Mouse (Mus musculus) midbrain, embryonic 16.5 days (tissue): Measurements from ENCODE around the gene Rrp15. TPM values are rescaled to one million over a fixed set of nuclear protein-coding genes. Genes with fewer than 3 reads are reported as not detected.

Source experiments
- ATAC-seq: fragments of 200-750 bp; cut with Nextera tagmentation; 2 replicates; pipeline ENCODE4 v1.8.0; 2017; ENCODE audit warnings: moderate TSS enrichment
- H3K27ac ChIP-seq: fragments of 300-500 bp; sonication (generic); 2 replicates; pipeline ENCODE4 v1.5.1; 2014; ENCODE audit warnings: mild to moderate bottlenecking, low read length, mixed read lengths
- H3K27me3 ChIP-seq: fragments of 300-500 bp; sonication (generic); 2 replicates; pipeline ENCODE4 v1.6.1; 2014; ENCODE audit warnings: low read depth, low read length, mixed read lengths; ENCODE audit not compliant: control insufficient read depth, insufficient read depth
- H3K36me3 ChIP-seq: fragments of 300-500 bp; sonication (generic); 2 replicates; pipeline ENCODE4 v1.6.1; 2014; ENCODE audit warnings: mild to moderate bottlenecking, low read length, moderate library complexity, mixed read lengths; ENCODE audit not compliant: control insufficient read depth, insufficient read depth
- H3K4me1 ChIP-seq: fragments of 300-500 bp; sonication (generic); 2 replicates; pipeline ENCODE4 v1.6.1; 2014; ENCODE audit warnings: mild to moderate bottlenecking, low read length, mixed read lengths; ENCODE audit not compliant: control insufficient read depth, insufficient read depth
- H3K4me2 ChIP-seq: fragments of 300-500 bp; sonication (generic); 2 replicates; pipeline ENCODE4 v1.6.1; 2014; ENCODE audit warnings: mild to moderate bottlenecking, low read length, mixed read lengths
- H3K4me3 ChIP-seq: fragments of 300-500 bp; sonication (generic); 2 replicates; pipeline ENCODE4 v1.5.1; 2014; ENCODE audit warnings: low read depth, mild to moderate bottlenecking, low read length, moderate library complexity, mixed read lengths
- H3K9ac ChIP-seq: fragments of 300-500 bp; sonication (generic); 2 replicates; pipeline ENCODE4 v1.6.1; 2014; ENCODE audit warnings: low read depth, low read length, mixed read lengths
- H3K9me3 ChIP-seq: fragments of 300-500 bp; sonication (generic); replicated peaks from 2 replicates; pipeline ENCODE4 v1.6.1; 2014; ENCODE audit warnings: mild to moderate bottlenecking, low read length, mixed read lengths; ENCODE audit not compliant: control insufficient read depth, poor library complexity, severe bottlenecking
- whole genome bisulfite sequencing: fragments of 180-500 bp; shearing (Covaris S2); extraction: QIAGEN DNeasy Blood & Tissue Kit; methylation state at CpG from one replicate; pipeline ENCODE4 v1.1.7; 2014; 5-methylcytosine and 5-hydroxymethylcytosine counted together
- polyA plus RNA-seq: library from polyadenylated mRNA; unstranded; fragments of >200 nt; fragmentation: Nextera tagmentation; extraction: Ambion mirVana; gene quantifications from 2 replicates; pipeline ENCODE4 v1.2.1, GENCODE M21; 2015

Gene Rrp15
- polyA plus RNA-seq, 1 experiment from 2014 or later, result 28.2 TPM

- no peak overlapping the region for H3K27ac ChIP-seq
- H3K4me3 ChIP-seq, result peak overlapping the region; percentile 60
- 0 out of 2 replicates have a peak, but pooled peaks have one; percentile 15 for ATAC-seq
- under 1% methylated on average over 36 of the region's 36 CpGs for WGBS
- peaks cover 14% of the 10 kb centered on the region for H3K4me1 ChIP-seq
- H3K9me3 ChIP-seq, result no peaks in the 10 kb centered on the region
- no peaks in the 10 kb centered on the region for H3K36me3 ChIP-seq
- H3K4me2 ChIP-seq, result peak overlapping the region; percentile 79
- H3K27me3 ChIP-seq, result peaks cover 7% of the 10 kb centered on the region
- peak overlapping the region; percentile 17 for H3K9ac ChIP-seq
Measured at GRCm38 (mm10) chr1:186703980-186704701, 45.0 kb downstream of the Rrp15 start.

- peak overlapping the region; percentile 60 for H3K4me3 ChIP-seq
- H3K27ac ChIP-seq, result no peak overlapping the region
- H3K9me3 ChIP-seq, result no peaks in the 10 kb centered on the region
- H3K36me3 ChIP-seq, result no peaks in the 10 kb centered on the region
- WGBS, result 1% methylated on average over 15 of the region's 15 CpGs
- H3K4me1 ChIP-seq, result peaks cover 14% of the 10 kb centered on the region
- peaks cover 7% of the 10 kb centered on the region for H3K27me3 ChIP-seq
- peak overlapping the region; percentile 79 for H3K4me2 ChIP-seq
- peak overlapping the region; percentile 17; the same call in 1 of the 2 replicates for H3K9ac ChIP-seq
- ATAC-seq, result no peak
Measured at GRCm38 (mm10) chr1:186703256-186703979, 45.7 kb downstream of the Rrp15 start.

GRCm38 (mm10) chr1:186702391-186703255, 46.5 kb downstream of the Rrp15 start:
- 0 out of 2 replicates have a peak overlapping the region, but pooled peaks have one; percentile 11 for H3K9ac ChIP-seq
- no peaks in the 10 kb centered on the region for H3K9me3 ChIP-seq
- no peak for ATAC-seq
- whole genome bisulfite sequencing, result 27% methylated on average over 15 of the region's 15 CpGs
- peaks cover 14% of the 10 kb centered on the region for H3K4me1 ChIP-seq
- peak overlapping the region; percentile 79 for H3K4me2 ChIP-seq
- no peaks in the 10 kb centered on the region for H3K36me3 ChIP-seq
- peak overlapping the region; percentile 60 for H3K4me3 ChIP-seq
- peaks cover 7% of the 10 kb centered on the region for H3K27me3 ChIP-seq
- no peak overlapping the region for H3K27ac ChIP-seq

DNA sequence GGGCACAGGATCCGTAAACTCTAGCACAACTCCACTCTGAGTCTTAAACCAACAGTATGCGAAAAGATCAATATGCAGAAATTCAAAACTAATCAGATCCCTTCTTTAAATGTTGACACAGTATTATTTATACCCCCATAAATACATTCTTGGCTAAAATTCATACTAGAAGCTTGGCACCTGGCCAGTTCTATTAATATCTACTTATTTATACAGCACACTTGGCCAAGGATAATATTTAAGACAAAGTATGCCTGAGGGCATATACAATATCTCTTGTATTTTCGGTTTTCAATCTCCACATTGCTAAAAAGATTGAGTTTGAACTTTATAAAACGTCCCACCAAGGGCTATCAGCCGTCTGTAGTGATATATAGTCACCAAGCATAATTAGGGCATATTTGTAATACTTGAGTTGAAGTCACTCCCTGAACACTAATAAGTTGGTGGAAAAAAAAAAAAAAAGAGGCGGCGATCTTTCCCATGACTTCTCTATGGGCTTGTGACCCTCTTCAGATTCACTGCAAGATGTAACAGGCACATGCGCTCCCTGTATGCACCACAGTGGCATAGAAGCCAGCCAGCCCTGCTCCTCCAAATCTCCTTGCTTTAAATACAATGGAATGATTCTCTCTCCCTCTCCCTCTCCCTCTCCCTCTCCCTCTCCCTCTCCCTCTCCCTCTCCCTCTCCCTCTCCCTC, 47.8 kb downstream of the Rrp15 start:
- peaks cover 6% of the 10 kb centered on the region for H3K27me3 ChIP-seq
- no peaks in the 10 kb centered on the region for H3K9me3 ChIP-seq
- no peak overlapping the region for H3K27ac ChIP-seq
- ATAC-seq, result no peak
- no peak overlapping the region for H3K4me3 ChIP-seq
- WGBS, result 69% methylated on average over 8 of the region's 8 CpGs
- H3K9ac ChIP-seq, result no peak overlapping the region
- no peak overlapping the region; the same call in 1 of the 2 replicates for H3K4me2 ChIP-seq
- H3K4me1 ChIP-seq, result peaks cover 14% of the 10 kb centered on the region
- H3K36me3 ChIP-seq, result no peaks in the 10 kb centered on the region

DNA sequence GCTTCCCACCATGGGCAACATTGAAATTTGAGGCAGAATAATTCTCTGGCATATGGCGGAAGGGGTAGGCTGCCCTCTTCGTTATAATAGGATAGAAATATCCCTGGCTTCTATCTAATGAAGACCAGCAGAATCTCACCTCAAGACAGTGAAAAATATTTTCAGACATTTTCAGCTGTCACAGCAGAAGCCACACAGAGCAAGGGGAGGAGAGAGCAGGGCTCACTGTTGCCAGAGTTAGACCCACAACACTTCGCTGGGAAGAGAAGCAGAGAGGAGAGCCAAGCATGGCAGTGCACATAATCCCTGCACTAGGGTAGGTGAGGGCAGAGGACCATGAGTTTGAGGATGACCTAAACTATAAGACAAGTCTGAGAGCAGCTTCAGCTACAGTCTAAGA, 48.7 kb downstream of the Rrp15 start:
- Histone ChIP-seq H3K27me3 (peaks cover 5% of the 10 kb centered on the region), H3K4me1 (peaks cover 11% of the 10 kb centered on the region), H3K36me3 (no peaks in the 10 kb centered on the region), H3K4me3 (no peak overlapping the region), H3K9me3 (no peaks in the 10 kb centered on the region), H3K9ac (no peak overlapping the region), H3K27ac (no peak overlapping the region), H3K4me2 (no peak overlapping the region)
- ATAC-seq, result no peak
- 87% methylated on average over 3 of the region's 3 CpGs for WGBS

GRCm38 (mm10) chr1:186698583-186699338, 50.4 kb downstream of the Rrp15 start:
- WGBS, result 77% methylated on average over 15 of the region's 15 CpGs
- Histone ChIP-seq H3K9ac (no peak overlapping the region), H3K4me2 (no peak overlapping the region), H3K27ac (no peak overlapping the region), H3K36me3 (no peaks in the 10 kb centered on the region), H3K4me1 (peaks cover 5% of the 10 kb centered on the region; the same call in 1 of the 2 replicates), H3K9me3 (no peaks in the 10 kb centered on the region), H3K4me3 (no peak overlapping the region), H3K27me3 (peaks cover 5% of the 10 kb centered on the region)
- ATAC-seq, result no peak

- Histone ChIP-seq H3K4me1 (no peaks in the 10 kb centered on the region), H3K4me3 (no peak overlapping the region), H3K9ac (no peak overlapping the region), H3K36me3 (no peaks in the 10 kb centered on the region), H3K4me2 (no peak overlapping the region), H3K27ac (no peak overlapping the region), H3K9me3 (no peaks in the 10 kb centered on the region), H3K27me3 (no peaks in the 10 kb centered on the region)
- ATAC-seq, result no peak
- 91% methylated on average over 9 of the region's 9 CpGs for WGBS
Measured at GRCm38 (mm10) chr1:186696231-186696630, 52.9 kb downstream of the Rrp15 start.

- no peak overlapping the region for H3K27ac ChIP-seq
- WGBS, result 83% methylated on average over 4 of the region's 4 CpGs
Measured at GRCm38 (mm10) chr1:186695361-186695760, 53.8 kb downstream of the Rrp15 start.

More at GRCm38 (mm10) chr1:186695361-186695760, 53.8 kb downstream of the Rrp15 start:
- Histone ChIP-seq H3K27me3 (no peaks in the 10 kb centered on the region), H3K9me3 (no peaks in the 10 kb centered on the region), H3K9ac (no peak overlapping the region), H3K4me3 (no peak overlapping the region), H3K36me3 (no peaks in the 10 kb centered on the region), H3K4me2 (no peak overlapping the region), H3K4me1 (no peaks in the 10 kb centered on the region)
- no peak for ATAC-seq
